Mouse (Mus musculus) left cerebral cortex, adult 11 months (tissue): ENCODE results near the gene Gxylt2.
A peak's percentile ranks its signal among the peaks of the same experiment; 100 is the strongest.

Source experiments
- DNase-seq: peaks from one replicate; pipeline ENCODE4 v3.0.0; 2022; ENCODE audit warnings: low spot score

The Gxylt2 gene

DNA sequence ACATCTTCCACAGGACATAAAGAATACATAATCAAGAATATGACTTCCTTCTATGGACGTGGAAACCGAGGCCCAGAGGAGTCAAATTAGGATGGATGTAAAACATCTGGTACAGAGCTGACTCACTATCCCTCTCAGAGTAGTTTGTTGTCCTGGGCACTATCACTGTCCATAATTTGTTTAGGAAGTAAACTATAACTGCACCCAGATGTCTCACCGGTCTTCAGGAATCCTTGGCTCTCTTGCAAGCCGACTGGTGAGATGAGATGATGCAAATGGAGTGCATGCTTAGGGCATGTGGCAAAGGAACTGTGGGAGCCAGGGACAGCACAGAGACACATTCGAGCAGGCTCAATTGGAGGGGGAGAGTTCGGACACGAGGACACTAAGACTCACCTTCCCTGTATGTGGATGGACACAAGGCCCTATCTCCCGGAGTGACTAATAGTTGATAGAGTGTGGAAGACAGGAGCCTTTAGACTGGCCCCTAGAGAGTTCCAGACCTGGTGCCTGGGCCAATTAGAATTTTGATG is 10.8 kb downstream of the Gxylt2 start:
- DNase-seq = no peak

GRCm38 (mm10) chr6:100716152-100716551 is 11.6 kb downstream of the Gxylt2 start:
- no peak for DNase-seq

GRCm38 (mm10) chr6:100716817-100717216 is 12.3 kb downstream of the Gxylt2 start:
- no peak for DNase-seq

- DNase-seq = no peak
Measured at GRCm38 (mm10) chr6:100720098-100720501, 15.6 kb downstream of the Gxylt2 start.

DNA sequence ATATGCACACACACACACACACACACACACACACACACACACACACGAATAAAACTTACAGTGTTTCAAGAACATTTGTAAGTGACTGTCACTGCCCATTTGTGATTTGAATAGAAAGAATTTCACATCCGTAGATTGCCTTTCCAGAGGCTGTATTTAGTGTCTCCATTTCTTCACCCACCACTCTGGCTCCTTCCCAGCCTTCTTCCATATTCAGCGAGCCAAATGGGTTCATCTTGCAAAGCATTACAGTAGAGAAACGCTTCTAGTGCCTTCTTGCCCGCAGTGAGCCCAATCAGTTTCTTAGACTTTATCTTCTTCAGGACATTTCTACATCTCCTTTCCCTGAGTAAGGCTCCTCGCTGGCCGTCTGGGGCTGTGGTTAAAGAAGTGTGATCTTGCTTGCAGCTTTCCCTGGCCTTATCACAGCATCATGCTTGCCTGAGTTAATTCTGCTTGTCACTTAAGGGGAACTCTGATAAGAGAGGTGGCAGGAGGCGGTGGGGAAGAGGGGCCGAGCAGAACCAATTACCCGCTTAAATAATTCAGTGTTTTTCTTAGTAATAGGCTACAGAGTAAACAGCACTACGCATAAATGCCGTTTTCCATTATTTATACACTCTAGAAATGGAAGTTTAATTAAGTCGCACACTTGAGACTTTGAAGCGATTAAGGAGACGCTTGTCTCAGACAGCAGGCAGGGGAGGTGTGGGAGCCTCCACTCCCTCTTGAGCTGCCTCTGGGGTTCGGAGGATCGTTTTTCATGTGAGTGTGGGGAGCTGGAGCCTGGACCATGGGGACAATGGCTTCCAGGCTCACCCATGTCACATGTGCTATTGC is 16.6 kb downstream of the Gxylt2 start:
- no peak for DNase-seq

GRCm38 (mm10) chr6:100731996-100732375 is 27.5 kb downstream of the Gxylt2 start:
- peak; percentile 6 for DNase-seq

GRCm38 (mm10) chr6:100732376-100733021 is 28.0 kb downstream of the Gxylt2 start:
- peak; percentile 42 for DNase-seq

DNA sequence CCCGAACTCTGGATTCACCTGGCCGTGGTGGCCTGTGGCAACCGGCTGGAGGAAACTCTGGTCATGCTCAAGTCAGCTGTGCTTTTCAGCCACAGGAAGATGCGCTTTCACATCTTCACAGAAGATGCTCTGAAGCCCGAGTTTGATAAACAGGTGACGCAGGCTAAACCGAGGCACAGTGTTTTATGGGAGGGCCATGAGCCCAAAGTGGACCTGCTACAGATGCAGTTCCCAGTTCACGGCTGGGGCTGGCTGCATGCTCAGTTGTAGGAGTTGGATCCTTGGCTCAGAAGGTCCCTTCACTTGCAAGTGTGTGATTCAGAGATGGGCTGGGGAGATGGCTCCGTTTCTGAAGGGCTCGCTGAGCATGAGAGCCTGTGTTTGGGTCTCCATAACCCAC is 28.7 kb downstream of the Gxylt2 start:
- no peak for DNase-seq

DNA sequence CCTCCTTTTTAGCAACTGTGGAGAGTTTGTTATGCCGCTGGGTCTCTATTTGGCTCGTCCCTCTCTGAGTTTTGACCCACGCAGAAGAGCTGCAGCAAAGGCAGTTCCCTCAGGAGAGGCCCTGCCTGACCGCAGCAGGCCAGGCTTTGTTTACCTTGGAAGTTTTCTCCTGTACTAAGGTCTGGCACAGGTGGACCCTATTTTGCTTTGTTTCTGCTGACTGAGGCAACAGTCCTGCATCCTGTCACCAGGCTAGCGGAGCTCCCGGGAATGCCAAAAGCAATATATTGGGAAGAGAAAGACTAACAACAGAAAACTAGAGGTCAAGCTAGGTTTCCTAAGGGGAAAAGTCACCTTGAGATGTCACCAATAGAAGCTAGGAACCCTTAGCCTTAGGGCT is 29.8 kb downstream of the Gxylt2 start:
- no peak for DNase-seq

- no peak for DNase-seq
Measured at GRCm38 (mm10) chr6:100758431-100759208, 54.1 kb downstream of the Gxylt2 start.

GRCm38 (mm10) chr6:100767756-100768155 is 63.2 kb downstream of the Gxylt2 start:
- no peak for DNase-seq

DNA sequence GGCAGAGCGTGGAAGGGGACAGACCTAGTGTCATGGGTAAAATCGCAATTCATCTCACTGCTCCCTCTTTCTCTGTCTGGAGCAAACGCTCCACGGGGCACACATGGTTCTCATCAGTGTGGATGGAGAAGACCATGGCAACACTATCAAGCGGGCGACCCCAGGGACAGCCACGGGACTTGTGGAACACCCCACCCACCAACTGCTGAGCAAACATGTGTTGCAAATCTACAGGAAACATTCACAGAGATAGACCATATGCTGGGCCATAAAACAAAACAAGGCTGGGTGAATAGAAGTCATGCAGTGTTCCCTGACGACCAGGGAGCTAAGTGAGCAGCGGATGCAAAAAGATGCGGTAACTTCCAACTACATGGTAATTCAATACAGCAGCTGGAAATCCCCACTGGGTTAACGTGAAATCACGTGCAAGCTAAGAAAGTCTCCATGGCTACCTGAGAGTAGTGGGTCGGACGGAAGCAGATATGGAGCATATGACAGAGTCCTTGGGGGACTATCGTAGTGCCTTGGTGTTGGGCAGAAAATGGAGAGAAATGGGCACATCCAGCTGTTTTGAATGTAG is 71.5 kb downstream of the Gxylt2 start:
- no peak for DNase-seq

DNA sequence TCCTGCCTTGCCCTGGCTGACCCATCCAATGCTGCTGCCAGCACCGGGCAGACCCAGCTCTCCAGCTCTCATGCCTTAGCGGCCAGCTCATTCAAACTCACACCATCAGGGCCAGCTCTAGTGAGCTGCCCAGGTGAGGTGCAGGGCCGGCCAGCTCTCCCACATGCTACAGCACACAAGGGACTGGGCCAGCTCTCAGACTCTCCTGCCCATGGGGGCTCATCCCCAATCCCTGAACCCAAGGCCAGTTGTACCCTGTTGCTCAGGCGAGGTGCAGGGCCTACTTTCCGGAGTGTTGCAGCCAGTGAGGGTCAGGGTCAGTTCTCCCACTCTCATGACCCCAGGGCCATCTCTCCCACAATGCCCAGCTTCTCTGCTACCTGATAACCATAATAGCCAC is 74.1 kb downstream of the Gxylt2 start:
- DNase-seq = no peak

- no peak for DNase-seq
Measured at GRCm38 (mm10) chr6:100780421-100780820, 75.9 kb downstream of the Gxylt2 start.

- DNase-seq = no peak
Measured at GRCm38 (mm10) chr6:100781644-100782043, 77.1 kb downstream of the Gxylt2 start.

DNA sequence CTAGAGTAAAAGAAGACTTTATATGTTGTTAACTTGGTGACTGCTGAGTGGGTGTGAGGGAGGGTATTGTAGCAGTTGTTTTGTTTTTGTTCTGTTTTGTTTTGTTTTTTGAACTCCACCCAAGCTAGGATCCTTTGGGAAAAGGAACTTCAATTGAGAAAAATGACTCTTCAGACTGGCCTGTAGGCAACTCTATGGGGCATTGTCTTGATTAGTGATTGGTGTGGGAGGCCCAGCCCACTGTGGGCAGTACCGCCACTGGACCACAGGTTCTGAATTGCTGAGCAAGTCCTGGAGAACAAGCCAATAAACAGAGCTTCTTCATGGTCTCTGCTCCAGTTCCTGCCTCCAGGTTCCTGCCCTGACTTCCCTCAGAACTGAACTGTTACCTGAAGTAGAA is 83.2 kb downstream of the Gxylt2 start:
- DNase-seq = no peak

DNA sequence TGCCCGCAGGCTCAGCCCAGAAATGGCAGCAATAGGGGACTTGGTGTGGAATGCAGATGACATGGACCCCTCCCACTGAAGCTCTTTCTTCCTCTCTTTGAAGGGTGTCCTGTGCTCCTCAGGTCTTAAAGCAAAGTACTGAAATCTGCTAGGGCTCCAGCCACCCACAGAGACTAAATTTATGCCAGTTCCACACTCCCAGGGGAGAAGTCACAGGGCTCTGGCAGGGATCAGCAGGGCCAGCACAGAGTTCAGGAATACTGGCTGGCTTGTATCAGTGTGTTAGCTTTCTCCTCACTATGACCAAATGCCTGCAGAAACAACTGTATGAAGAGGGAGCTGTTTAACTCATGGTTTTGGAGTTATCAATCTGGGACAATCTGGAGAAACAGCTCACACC is 84.6 kb downstream of the Gxylt2 start:
- no peak for DNase-seq

- DNase-seq = no peak
Measured at GRCm38 (mm10) chr6:100792055-100792659, 87.6 kb downstream of the Gxylt2 start.

DNA sequence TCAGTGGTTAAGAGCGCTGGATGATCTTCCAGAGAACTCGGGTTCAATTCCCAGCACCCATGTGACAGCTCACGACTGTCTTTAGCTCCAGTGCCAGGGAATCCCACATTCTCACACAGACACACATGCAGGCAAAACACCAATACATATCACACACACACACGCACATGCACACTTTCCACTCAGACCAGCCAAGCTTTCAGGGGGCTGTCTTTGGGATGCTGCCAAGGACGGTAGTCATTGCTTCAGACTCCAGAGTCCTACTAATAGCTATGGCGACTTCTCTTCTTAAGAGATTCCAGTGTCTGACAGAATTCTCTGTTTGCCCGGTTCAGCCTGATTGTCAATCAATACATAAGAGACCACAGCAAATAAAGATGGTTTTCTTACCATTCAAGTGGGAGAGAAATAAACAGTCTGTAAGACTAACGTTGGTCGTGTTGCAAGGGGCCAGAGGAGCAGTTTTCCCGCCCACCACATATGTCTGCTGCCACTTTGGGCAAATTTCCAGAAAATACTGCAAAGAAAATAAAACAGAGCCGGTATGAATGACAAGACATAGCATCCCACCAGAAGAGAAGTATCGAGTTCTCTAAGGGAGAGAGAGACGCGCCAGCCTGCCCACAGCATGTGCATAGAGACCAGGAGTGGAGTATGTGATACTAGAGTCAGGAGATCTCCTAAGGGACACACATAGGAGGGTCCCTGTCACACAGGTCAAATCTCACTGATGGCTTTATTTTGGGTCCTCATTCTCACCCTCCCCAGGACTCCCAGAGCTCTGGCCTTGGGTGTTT is 88.6 kb downstream of the Gxylt2 start:
- no peak for DNase-seq

- DNase-seq = no peak
Measured at GRCm38 (mm10) chr6:100795797-100796196, 91.3 kb downstream of the Gxylt2 start.

DNA sequence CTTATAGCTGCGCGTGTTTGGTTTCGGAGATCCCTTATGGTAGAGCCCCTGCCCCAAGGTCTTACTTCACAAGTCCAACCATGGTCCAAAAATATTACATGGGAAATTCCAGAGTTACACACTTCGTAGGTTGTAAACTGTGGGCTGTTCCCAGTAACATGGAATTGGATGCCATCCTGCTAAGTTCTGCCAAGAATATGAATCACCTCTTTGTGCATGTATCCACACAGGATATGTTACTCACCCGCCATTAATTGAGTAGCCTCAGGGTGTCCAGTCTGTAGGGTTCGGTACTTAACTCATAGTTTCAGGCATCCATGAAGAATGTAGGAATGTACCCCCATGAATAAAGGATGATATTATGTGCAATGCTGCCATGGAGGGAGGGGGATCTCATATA is 94.8 kb downstream of the Gxylt2 start:
- DNase-seq = no peak
